Mouse (Mus musculus): ENCODE results near the gene Dnajc4. TPM values are rescaled to one million over a fixed set of nuclear protein-coding genes. Genes with fewer than 3 reads are reported as not detected.
"Not testable (repeated sequence)": the region's sequence is repeated elsewhere in the genome, so short reads cannot be mapped to it uniquely, and the experiment has no call there.

Dnajc4 gene
- total RNA-seq, 2 experiments from 2014 or later, result 43.4 to 50.0 TPM

GRCm38 (mm10) chr19:6996006-6996405 lies 3.6 kb upstream of the Dnajc4 start, which contains the start of the genes Nudt22 and Trpt1:
TSS of gene Nudt22 (minus strand) at chr19:6996117.
TSS of gene Trpt1 (plus strand) at chr19:6996131.
- DNase-seq (ENCODE audit: low spot score in 2 of 2), result peak; percentile 82 to 84

- no peak for DNase-seq (ENCODE audit: low spot score in 2 of 2)
These were observed 3.1 kb upstream of the Dnajc4 start for GRCm38 (mm10) chr19:6995255-6995991.

GRCm38 (mm10) chr19:6994489-6994888 lies 2.1 kb upstream of the Dnajc4 start:
- no peak for DNase-seq (ENCODE audit: low spot score in 2 of 2)

GRCm38 (mm10) chr19:6994002-6994401 lies 1.6 kb upstream of the Dnajc4 start:
- no peak for DNase-seq (ENCODE audit: low spot score in 2 of 2)

GRCm38 (mm10) chr19:6993011-6993770 lies 819 bp upstream of the Dnajc4 start:
- no peak for DNase-seq (ENCODE audit: low spot score in 2 of 2)

GRCm38 (mm10) chr19:6991166-6991565 lies 1.2 kb downstream of the Dnajc4 start:
- DNase-seq (ENCODE audit: low spot score in 2 of 2), result not testable (repeated sequence)

GRCm38 (mm10) chr19:6990712-6991111 lies 1.7 kb downstream of the Dnajc4 start:
- DNase-seq (ENCODE audit: low spot score in 2 of 2), result no peak

GRCm38 (mm10) chr19:6989251-6989650 lies 3.1 kb downstream of the Dnajc4 start:
- DNase-seq (ENCODE audit: low spot score in 2 of 2), result no peak

GRCm38 (mm10) chr19:6987904-6988285 lies 4.5 kb downstream of the Dnajc4 start:
- no peak for DNase-seq (ENCODE audit: low spot score in 2 of 2)

GRCm38 (mm10) chr19:6987061-6987903 lies 5.1 kb downstream of the Dnajc4 start, which contains the start of gene Vegfb:
TSS of gene Vegfb (minus strand) at chr19:6987651.
- DNase-seq (ENCODE audit: low spot score in 2 of 2), result peak; percentile 75 to 79

- DNase-seq (ENCODE audit: low spot score in 2 of 2), result no peak
These were observed 6.2 kb downstream of the Dnajc4 start for GRCm38 (mm10) chr19:6985951-6986708.

GRCm38 (mm10) chr19:6985300-6985699 lies 7.1 kb downstream of the Dnajc4 start:
- no peak for DNase-seq (ENCODE audit: low spot score in 2 of 2)

- DNase-seq (ENCODE audit: low spot score in 2 of 2), result no peak
These were observed 8.8 kb downstream of the Dnajc4 start for GRCm38 (mm10) chr19:6983621-6984020.

GRCm38 (mm10) chr19:6981465-6981864 lies 10.9 kb downstream of the Dnajc4 start:
- no peak for DNase-seq (ENCODE audit: low spot score in 2 of 2)

- DNase-seq (ENCODE audit: low spot score in 2 of 2), result peak; percentile 96 to 97
These were observed 11.8 kb downstream of the Dnajc4 start, which contains the start of gene Fkbp2 for GRCm38 (mm10) chr19:6980381-6981093. TSS of gene Fkbp2 (minus strand) at chr19:6980501.

GRCm38 (mm10) chr19:6979486-6980380 lies 12.6 kb downstream of the Dnajc4 start:
- peak; percentile 99 for DNase-seq (ENCODE audit: low spot score in 2 of 2)

GRCm38 (mm10) chr19:6979001-6979479 lies 13.3 kb downstream of the Dnajc4 start:
- DNase-seq (ENCODE audit: low spot score in 2 of 2), result peak; percentile 46 to 50

- DNase-seq (ENCODE audit: low spot score in 2 of 2), result no peak
These were observed 13.8 kb downstream of the Dnajc4 start for GRCm38 (mm10) chr19:6978639-6978974.
